Mouse (Mus musculus): ENCODE measurements at regions not wholly inside any gene's neighbourhood (a gene's known extent, or its start where the extent isn't known, plus 50 kb on each side); places are given as distances from the start of the nearest gene placed in this dataset.

GRCm38 (mm10) chr5:69844809-69845208 is 252.7 kb upstream of the Gnpda2 start:
- Histone ChIP-seq H3K9ac (ENCODE audit: insufficient read depth, low read depth) (no peak overlapping the region), H3K4me2 (ENCODE audit: insufficient read depth, low read depth, poor library complexity, severe bottlenecking) (no peak overlapping the region), H3K79me2 (replicated peaks; ENCODE audit: control insufficient read depth, extremely low read depth, insufficient read depth, poor library complexity, severe bottlenecking) (no peaks in the 10 kb centered on the region), H3K4me1 (ENCODE audit: control insufficient read depth in 1 of 2, insufficient read depth in 2 of 2) (no peaks in the 10 kb centered on the region), H3K9me3 (replicated peaks; ENCODE audit: low read length) (peaks cover 11% of the 10 kb centered on the region), H3K4me3 (replicated peaks in 1 of 3; ENCODE audit: low read depth in 2 of 3, low read length in 2 of 3, poor library complexity in 1 of 3) (no peak overlapping the region), H3K36me3 (replicated peaks in 1 of 2; ENCODE audit: control insufficient read depth in 1 of 2, insufficient read depth in 1 of 2, low read length in 1 of 2) (no peaks in the 10 kb centered on the region), H3K27me3 (replicated peaks) (no peaks in the 10 kb centered on the region), H3K27ac (ENCODE audit: insufficient read depth, low read depth) (no peak overlapping the region)
- TF ChIP-seq GABPA (IDR thresholded peaks at IDR 0.05; ENCODE audit: insufficient replicate concordance, low read depth, low read length): no peak
- TF ChIP-seq CTCF (conservative IDR thresholded peaks at IDR 0.05 in 1 of 2, IDR thresholded peaks at IDR 0.05 in 1 of 2; ENCODE audit: low read depth in 2 of 2, low read length in 2 of 2): no peak
- no peak for TF ChIP-seq MAX (IDR thresholded peaks at IDR 0.05; ENCODE audit: low read length)
- no peak for TF ChIP-seq POLR2AphosphoS2 (IDR thresholded peaks at IDR 0.05; ENCODE audit: low read depth, low read length)
- TF ChIP-seq ETS1 (conservative IDR thresholded peaks at IDR 0.05; ENCODE audit: low read depth, low read length): no peak
- no peak for TF ChIP-seq TCF12 (IDR thresholded peaks at IDR 0.05; ENCODE audit: low read depth, low read length)
- no peak for TF ChIP-seq TBP (conservative IDR thresholded peaks at IDR 0.05; ENCODE audit: low read depth, low read length)
- TF ChIP-seq JUN (IDR thresholded peaks at IDR 0.05; ENCODE audit: insufficient read depth, low read depth, low read length): no peak
- no peak for TF ChIP-seq USF1 (IDR thresholded peaks at IDR 0.05; ENCODE audit: low read depth, low read length)
- TF ChIP-seq PAX5 (IDR thresholded peaks at IDR 0.05; ENCODE audit: low read length): no peak
- TF ChIP-seq SIN3A (IDR thresholded peaks at IDR 0.05; ENCODE audit: low read length): no peak
- no peak for TF ChIP-seq USF2 (conservative IDR thresholded peaks at IDR 0.05; ENCODE audit: low read depth, low read length)
- no peak for TF ChIP-seq ZKSCAN1 (IDR thresholded peaks at IDR 0.05; ENCODE audit: borderline replicate concordance, low read depth, low read length)
- no peak for TF ChIP-seq MAZ (IDR thresholded peaks at IDR 0.05; ENCODE audit: low read depth, low read length)
- TF ChIP-seq CHD1 (IDR thresholded peaks at IDR 0.05; ENCODE audit: low read depth, low read length): no peak
- DNase-seq (ENCODE audit: extremely low read depth): no peak
- in situ Hi-C loops (cut with MboI; ENCODE audit: low pct_ligation_motif_present, low pct_unique_long_range_greater_than_20kb, low sequenced_read_pairs): no loop called here
- dilution Hi-C loops (cut with MboI; ENCODE audit: extremely low pct_ligation_motif_present, extremely low pct_unique_long_range_greater_than_20kb, low sequenced_read_pairs): no loop called here

GRCm38 (mm10) chr5:69837947-69838710 is 246.0 kb upstream of the Gnpda2 start:
- TF ChIP-seq HCFC1 (IDR thresholded peaks at IDR 0.05; ENCODE audit: low read depth, low read length) (no peak), CHD1 (IDR thresholded peaks at IDR 0.05; ENCODE audit: low read depth, low read length) (no peak), ELF1 (IDR thresholded peaks at IDR 0.05; ENCODE audit: low read depth, low read length) (no peak), NRF1 (IDR thresholded peaks at IDR 0.05; ENCODE audit: low read depth, low read length) (no peak), NELFE (IDR thresholded peaks at IDR 0.05; ENCODE audit: low read depth, low read length) (no peak), IRF4 (IDR thresholded peaks at IDR 0.05; ENCODE audit: low read depth, low read length) (no peak), MAZ (IDR thresholded peaks at IDR 0.05; ENCODE audit: low read depth, low read length) (no peak), PAX5 (IDR thresholded peaks at IDR 0.05; ENCODE audit: low read length) (no peak), TBP (conservative IDR thresholded peaks at IDR 0.05; ENCODE audit: low read depth, low read length) (no peak), CHD2 (IDR thresholded peaks at IDR 0.05; ENCODE audit: low read length) (no peak), MAX (IDR thresholded peaks at IDR 0.05; ENCODE audit: low read length) (no peak), JUN (IDR thresholded peaks at IDR 0.05; ENCODE audit: insufficient read depth, low read depth, low read length) (no peak), MAFK (IDR thresholded peaks at IDR 0.05; ENCODE audit: insufficient replicate concordance, low read length) (no peak), ZNF384 (IDR thresholded peaks at IDR 0.05; ENCODE audit: low read depth, low read length) (no peak), SIN3A (IDR thresholded peaks at IDR 0.05; ENCODE audit: low read length) (no peak), TCF12 (IDR thresholded peaks at IDR 0.05; ENCODE audit: low read depth, low read length) (no peak)
- Histone ChIP-seq H3K27me3 (replicated peaks) (no peaks in the 10 kb centered on the region), H3K79me2 (replicated peaks; ENCODE audit: control insufficient read depth, extremely low read depth, insufficient read depth, poor library complexity, severe bottlenecking) (no peaks in the 10 kb centered on the region), H3K4me2 (ENCODE audit: insufficient read depth, low read depth, poor library complexity, severe bottlenecking) (no peak overlapping the region), H3K4me1 (ENCODE audit: control insufficient read depth in 1 of 2, insufficient read depth in 2 of 2) (no peaks in the 10 kb centered on the region), H3K4me3 (replicated peaks in 1 of 3; ENCODE audit: low read depth in 2 of 3, low read length in 2 of 3, poor library complexity in 1 of 3) (no peak overlapping the region), H3K9ac (ENCODE audit: insufficient read depth, low read depth) (no peak overlapping the region), H3K27ac (ENCODE audit: insufficient read depth, low read depth) (no peak overlapping the region), H3K36me3 (replicated peaks in 1 of 2; ENCODE audit: control insufficient read depth in 1 of 2, insufficient read depth in 1 of 2, low read length in 1 of 2) (no peaks in the 10 kb centered on the region), H3K9me3 (replicated peaks; ENCODE audit: low read length) (peaks cover 35% of the 10 kb centered on the region)
- dilution Hi-C loops (cut with MboI; ENCODE audit: extremely low pct_ligation_motif_present, extremely low pct_unique_long_range_greater_than_20kb, low sequenced_read_pairs): no loop called here
- in situ Hi-C loops (cut with MboI; ENCODE audit: low pct_ligation_motif_present, low pct_unique_long_range_greater_than_20kb, low sequenced_read_pairs): no loop called here
- no peak for DNase-seq (ENCODE audit: extremely low read depth)
